Mouse (Mus musculus): ENCODE data around the gene Nupl1.

GRCm38 (mm10) chr14:60257101-60257500 is 5.9 kb upstream of the Nupl1 start:
- TF ChIP-seq CTCF (IDR thresholded peaks at IDR 0.05; ENCODE audit: low read depth, low read length) (no peak), GATA1 (IDR thresholded peaks at IDR 0.05; ENCODE audit: borderline replicate concordance, low read length) (no peak), TAL1 (conservative IDR thresholded peaks at IDR 0.05; ENCODE audit: low read depth, low read length) (no peak), GATA2 (IDR thresholded peaks at IDR 0.05; ENCODE audit: borderline replicate concordance, low read depth, low read length) (no peak)
